Mouse (Mus musculus): ENCODE measurements around the gene Mrps34. TPM values are rescaled to one million over a fixed set of nuclear protein-coding genes. Genes with fewer than 3 reads are reported as not detected.

Mrps34 gene
- polyA plus RNA-seq, 1 experiment from 2014 or later: 85.5 TPM

GRCm38 (mm10) chr17:24874989-24875388, 19.9 kb upstream of the Mrps34 start:
- ATAC-seq (ENCODE audit: low read depth): no peak
- H3K27ac ChIP-seq (ENCODE audit: low read depth, low read length): no peak overlapping the region
- H3K27me3 ChIP-seq (ENCODE audit: control insufficient read depth, insufficient read depth, low read length): no peaks in the 10 kb centered on the region
- no peak overlapping the region for H3K9ac ChIP-seq (replicated peaks; ENCODE audit: low read depth, low read length)
- no peaks in the 10 kb centered on the region for H3K9me3 ChIP-seq (ENCODE audit: control insufficient read depth, low read length)
- WGBS: 79% methylated on average over 8 of the region's 8 CpGs
- no peak overlapping the region for H3K4me2 ChIP-seq (ENCODE audit: low read depth, low read length)
- no peaks in the 10 kb centered on the region for H3K4me1 ChIP-seq (ENCODE audit: control insufficient read depth, insufficient read depth, low read length)
- H3K4me3 ChIP-seq (ENCODE audit: low read depth, low read length): no peak overlapping the region
- H3K36me3 ChIP-seq (ENCODE audit: control insufficient read depth, insufficient read depth, low read length): no peaks in the 10 kb centered on the region

GRCm38 (mm10) chr17:24877336-24878116, 17.4 kb upstream of the Mrps34 start:
- H3K4me2 ChIP-seq (ENCODE audit: low read depth, low read length): no peak overlapping the region
- 0 out of 2 replicates have a peak, but pooled peaks cover under 1% of the 10 kb centered on the region for H3K36me3 ChIP-seq (ENCODE audit: control insufficient read depth, insufficient read depth, low read length)
- no peak overlapping the region for H3K9ac ChIP-seq (replicated peaks; ENCODE audit: low read depth, low read length)
- no peak for ATAC-seq (ENCODE audit: low read depth)
- H3K4me1 ChIP-seq (ENCODE audit: control insufficient read depth, insufficient read depth, low read length): no peaks in the 10 kb centered on the region
- no peak overlapping the region for H3K27ac ChIP-seq (ENCODE audit: low read depth, low read length)
- 72% methylated on average over 10 of the region's 10 CpGs for WGBS
- H3K9me3 ChIP-seq (ENCODE audit: control insufficient read depth, low read length): no peaks in the 10 kb centered on the region
- no peak overlapping the region for H3K4me3 ChIP-seq (ENCODE audit: low read depth, low read length)
- no peaks in the 10 kb centered on the region for H3K27me3 ChIP-seq (ENCODE audit: control insufficient read depth, insufficient read depth, low read length)

GRCm38 (mm10) chr17:24878117-24878397, 16.9 kb upstream of the Mrps34 start:
- H3K9ac ChIP-seq (replicated peaks; ENCODE audit: low read depth, low read length): no peak overlapping the region
- no peaks in the 10 kb centered on the region for H3K27me3 ChIP-seq (ENCODE audit: control insufficient read depth, insufficient read depth, low read length)
- H3K27ac ChIP-seq (ENCODE audit: low read depth, low read length): no peak overlapping the region
- no peak for ATAC-seq (ENCODE audit: low read depth)
- H3K4me1 ChIP-seq (ENCODE audit: control insufficient read depth, insufficient read depth, low read length): no peaks in the 10 kb centered on the region
- 44% methylated on average over 5 of the region's 5 CpGs for WGBS
- H3K4me3 ChIP-seq (ENCODE audit: low read depth, low read length): no peak overlapping the region
- no peaks in the 10 kb centered on the region for H3K9me3 ChIP-seq (ENCODE audit: control insufficient read depth, low read length)
- no peak overlapping the region for H3K4me2 ChIP-seq (ENCODE audit: low read depth, low read length)
- H3K36me3 ChIP-seq (ENCODE audit: control insufficient read depth, insufficient read depth, low read length): peaks cover 6% of the 10 kb centered on the region

GRCm38 (mm10) chr17:24878531-24878930, 16.4 kb upstream of the Mrps34 start:
- Histone ChIP-seq H3K36me3 (ENCODE audit: control insufficient read depth, insufficient read depth, low read length) (peaks cover 10% of the 10 kb centered on the region), H3K27me3 (ENCODE audit: control insufficient read depth, insufficient read depth, low read length) (no peaks in the 10 kb centered on the region), H3K4me3 (ENCODE audit: low read depth, low read length) (no peak overlapping the region), H3K4me1 (ENCODE audit: control insufficient read depth, insufficient read depth, low read length) (no peaks in the 10 kb centered on the region), H3K27ac (ENCODE audit: low read depth, low read length) (no peak overlapping the region), H3K4me2 (ENCODE audit: low read depth, low read length) (no peak overlapping the region), H3K9ac (replicated peaks; ENCODE audit: low read depth, low read length) (no peak overlapping the region), H3K9me3 (ENCODE audit: control insufficient read depth, low read length) (no peaks in the 10 kb centered on the region)
- no peak for ATAC-seq (ENCODE audit: low read depth)
- WGBS: 78% methylated on average over 8 of the region's 8 CpGs

- H3K4me3 ChIP-seq (ENCODE audit: low read depth, low read length): no peak overlapping the region
- 48% methylated on average over 7 of the region's 7 CpGs for WGBS
- H3K9ac ChIP-seq (replicated peaks; ENCODE audit: low read depth, low read length): no peak overlapping the region
- no peak overlapping the region for H3K27ac ChIP-seq (ENCODE audit: low read depth, low read length)
- no peak overlapping the region for H3K4me2 ChIP-seq (ENCODE audit: low read depth, low read length)
- H3K36me3 ChIP-seq (ENCODE audit: control insufficient read depth, insufficient read depth, low read length): peaks cover 10% of the 10 kb centered on the region
- H3K9me3 ChIP-seq (ENCODE audit: control insufficient read depth, low read length): no peaks in the 10 kb centered on the region
- peaks cover 7% of the 10 kb centered on the region for H3K4me1 ChIP-seq (ENCODE audit: control insufficient read depth, insufficient read depth, low read length)
- H3K27me3 ChIP-seq (ENCODE audit: control insufficient read depth, insufficient read depth, low read length): no peaks in the 10 kb centered on the region
- ATAC-seq (ENCODE audit: low read depth): no peak
These were observed 13.0 kb upstream of the Mrps34 start for GRCm38 (mm10) chr17:24881738-24882440.

- H3K4me2 ChIP-seq (ENCODE audit: low read depth, low read length): no peak overlapping the region
- no peak for ATAC-seq (ENCODE audit: low read depth)
- H3K36me3 ChIP-seq (ENCODE audit: control insufficient read depth, insufficient read depth, low read length): peaks cover 10% of the 10 kb centered on the region
- H3K9me3 ChIP-seq (ENCODE audit: control insufficient read depth, low read length): no peaks in the 10 kb centered on the region
- no peak overlapping the region for H3K9ac ChIP-seq (replicated peaks; ENCODE audit: low read depth, low read length)
- no peak overlapping the region for H3K4me3 ChIP-seq (ENCODE audit: low read depth, low read length)
- WGBS: 91% methylated on average over 6 of the region's 6 CpGs
- peaks cover 16% of the 10 kb centered on the region for H3K4me1 ChIP-seq (ENCODE audit: control insufficient read depth, insufficient read depth, low read length)
- H3K27me3 ChIP-seq (ENCODE audit: control insufficient read depth, insufficient read depth, low read length): no peaks in the 10 kb centered on the region
- no peak overlapping the region for H3K27ac ChIP-seq (ENCODE audit: low read depth, low read length)
These were observed 10.5 kb upstream of the Mrps34 start for GRCm38 (mm10) chr17:24884391-24884790.

GRCm38 (mm10) chr17:24885356-24886133, 9.4 kb upstream of the Mrps34 start:
- peak overlapping the region; percentile 41 for H3K9ac ChIP-seq (replicated peaks; ENCODE audit: low read depth, low read length)
- no peak overlapping the region for H3K27ac ChIP-seq (ENCODE audit: low read depth, low read length)
- 25% methylated on average over 22 of the region's 22 CpGs for WGBS

GRCm38 (mm10) chr17:24886134-24886931, 8.6 kb upstream of the Mrps34 start, which contains the start of the genes Nubp2 and Spsb3:
TSS of gene Nubp2 (minus strand) at chr17:24886349.
TSS of gene Spsb3 (plus strand) at chr17:24886643.
- Histone ChIP-seq H3K4me3 (ENCODE audit: low read depth, low read length) (peak within 1 kb of the TSS; percentile 89), H3K9me3 (ENCODE audit: control insufficient read depth, low read length) (no peaks in the 10 kb centered on the region), H3K4me2 (ENCODE audit: low read depth, low read length) (peak within 1 kb of the TSS; percentile 94), H3K36me3 (ENCODE audit: control insufficient read depth, insufficient read depth, low read length) (peaks cover 26% of the 10 kb centered on the region), H3K9ac (replicated peaks; ENCODE audit: low read depth, low read length) (peak within 1 kb of the TSS; percentile 82), H3K27me3 (ENCODE audit: control insufficient read depth, insufficient read depth, low read length) (no peaks in the 10 kb centered on the region), H3K4me1 (ENCODE audit: control insufficient read depth, insufficient read depth, low read length) (peaks cover 16% of the 10 kb centered on the region), H3K27ac (ENCODE audit: low read depth, low read length) (peak within 1 kb of the TSS; percentile 62)
- ATAC-seq (ENCODE audit: low read depth): peak; percentile 97
- under 1% methylated on average over 69 of the region's 69 CpGs for WGBS

More at GRCm38 (mm10) chr17:24885356-24886133, 9.4 kb upstream of the Mrps34 start:
- Histone ChIP-seq H3K4me3 (ENCODE audit: low read depth, low read length) (peak overlapping the region; percentile 89), H3K36me3 (ENCODE audit: control insufficient read depth, insufficient read depth, low read length) (peaks cover 18% of the 10 kb centered on the region), H3K9me3 (ENCODE audit: control insufficient read depth, low read length) (no peaks in the 10 kb centered on the region), H3K27me3 (ENCODE audit: control insufficient read depth, insufficient read depth, low read length) (no peaks in the 10 kb centered on the region), H3K4me1 (ENCODE audit: control insufficient read depth, insufficient read depth, low read length) (peaks cover 16% of the 10 kb centered on the region), H3K4me2 (ENCODE audit: low read depth, low read length) (peak overlapping the region; percentile 94)
- ATAC-seq (ENCODE audit: low read depth): no peak

All from neural tube, embryonic 14.5 days (tissue).